Mouse (Mus musculus): ENCODE data around the gene Calhm1.
"Not testable (repeated sequence)": the region's sequence is repeated elsewhere in the genome, so short reads cannot be mapped to it uniquely, and the experiment has no call there.

GRCm38 (mm10) chr19:47139611-47140010, 4.4 kb downstream of the Calhm1 start:
- TF ChIP-seq POLR2A (IDR thresholded peaks at IDR 0.05; ENCODE audit: low read depth, low read length); CTCF (IDR thresholded peaks at IDR 0.05; ENCODE audit: extremely low read depth, insufficient read depth, insufficient read length, insufficient replicate concordance): not testable (repeated sequence)

Data from spleen, adult 2 months (tissue).